Mouse (Mus musculus) cerebellum, postnatal 25 days (tissue): ENCODE data around the gene Arhgap29.

Source experiments
- DNase-seq, 2 experiments: peaks; one replicate each; pipeline ENCODE4 v3.0.0; 2021; ENCODE audit warnings: mixed read lengths in 2 of 2

The Arhgap29 gene

GRCm38 (mm10) chr3:122018421-122018820 lies 66.1 kb downstream of the Arhgap29 start:
- DNase-seq, result no peak

- no peak for DNase-seq
Measured at GRCm38 (mm10) chr3:122019159-122019558, 66.8 kb downstream of the Arhgap29 start.

GRCm38 (mm10) chr3:122021029-122021652 lies 68.8 kb downstream of the Arhgap29 start:
- no peak for DNase-seq

GRCm38 (mm10) chr3:122022355-122022754 lies 70.0 kb downstream of the Arhgap29 start:
- no peak for DNase-seq

- DNase-seq, result no peak
Measured at GRCm38 (mm10) chr3:122026676-122027075, 74.3 kb downstream of the Arhgap29 start.

GRCm38 (mm10) chr3:122027776-122028175 lies 75.4 kb downstream of the Arhgap29 start:
- no peak for DNase-seq

- no peak for DNase-seq
Measured at GRCm38 (mm10) chr3:122033248-122033837, 81.0 kb downstream of the Arhgap29 start.

- no peak for DNase-seq
Measured at GRCm38 (mm10) chr3:122034240-122034639, 81.9 kb downstream of the Arhgap29 start.

- DNase-seq, result no peak
Measured at GRCm38 (mm10) chr3:122035092-122035491, 82.8 kb downstream of the Arhgap29 start.

- no peak for DNase-seq
Measured at GRCm38 (mm10) chr3:122040522-122040921, 88.2 kb downstream of the Arhgap29 start.

GRCm38 (mm10) chr3:122043102-122043501 lies 90.8 kb downstream of the Arhgap29 start:
- no peak for DNase-seq

GRCm38 (mm10) chr3:122043799-122044547 lies 91.6 kb downstream of the Arhgap29 start, which contains the start of gene Abca4:
Gene Abca4 (plus strand): TSS chr3:122044443.
- DNase-seq, result peak; percentile 27 to 42

GRCm38 (mm10) chr3:122046187-122046620 lies 93.9 kb downstream of the Arhgap29 start:
- DNase-seq, result no peak

- DNase-seq, result no peak
Measured at GRCm38 (mm10) chr3:122047402-122047801, 95.1 kb downstream of the Arhgap29 start.

- peak; percentile 56 to 79 for DNase-seq
Measured at GRCm38 (mm10) chr3:122047921-122048861, 95.8 kb downstream of the Arhgap29 start.

- DNase-seq, result no peak
Measured at GRCm38 (mm10) chr3:122049158-122049557, 96.8 kb downstream of the Arhgap29 start.

- no peak for DNase-seq
Measured at GRCm38 (mm10) chr3:122058439-122059198, 106.3 kb downstream of the Arhgap29 start.

GRCm38 (mm10) chr3:122062586-122062985 lies 110.2 kb downstream of the Arhgap29 start:
- no peak for DNase-seq

- no peak for DNase-seq
Measured at GRCm38 (mm10) chr3:122064556-122065410, 112.4 kb downstream of the Arhgap29 start.
